Mouse (Mus musculus): ENCODE measurements around the gene Ddx1. TPM values are rescaled to one million over a fixed set of nuclear protein-coding genes. Genes with fewer than 3 reads are reported as not detected.

Gene Ddx1
- total and polyA plus RNA-seq, 3 experiments = 75.8 to 242 (median 117) TPM

DNA sequence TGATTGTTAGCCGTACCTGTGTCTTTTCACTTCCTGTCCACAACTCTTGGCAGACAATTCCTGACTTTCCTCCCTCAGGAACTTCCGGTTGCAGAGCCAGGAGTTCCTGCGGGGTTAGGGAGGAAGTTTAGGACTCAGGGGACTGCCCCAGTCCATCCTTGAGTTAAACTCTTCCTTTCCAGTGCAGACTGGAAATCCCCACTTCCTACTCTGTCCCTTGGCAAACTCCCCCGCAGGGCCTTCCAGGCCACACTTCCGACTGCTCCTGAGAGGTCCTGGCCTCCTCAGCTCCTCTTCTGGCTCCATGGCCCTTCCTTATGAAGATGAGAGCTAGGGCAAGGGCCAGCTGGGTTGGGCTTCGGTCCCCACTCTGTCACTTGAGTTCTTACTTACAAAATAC lies 71.4 kb downstream of the Ddx1 start:
- Histone ChIP-seq H3K36me3 (replicated peaks in 1 of 2; ENCODE audit: control insufficient read depth in 1 of 2, insufficient read depth in 1 of 2, low read length in 1 of 2) (no peaks in the 10 kb centered on the region), H3K9ac (ENCODE audit: insufficient read depth, low read depth) (no peak overlapping the region), H3K79me2 (replicated peaks; ENCODE audit: control insufficient read depth, extremely low read depth, insufficient read depth, poor library complexity, severe bottlenecking) (no peaks in the 10 kb centered on the region), H3K27ac (ENCODE audit: insufficient read depth, low read depth) (no peak overlapping the region), H3K4me1 (ENCODE audit: control insufficient read depth in 1 of 2, insufficient read depth in 2 of 2) (peaks cover 0 to 5% of the 10 kb centered on the region in 2 experiments; a peak in 2 of 4 replicates), H3K27me3 (replicated peaks) (no peaks in the 10 kb centered on the region), H3K4me2 (ENCODE audit: insufficient read depth, low read depth, poor library complexity, severe bottlenecking) (no peak overlapping the region), H3K9me3 (replicated peaks; ENCODE audit: low read length) (no peaks in the 10 kb centered on the region), H3K4me3 (replicated peaks in 1 of 3; ENCODE audit: low read depth in 2 of 3, low read length in 2 of 3, poor library complexity in 1 of 3) (no peak overlapping the region)
- in situ Hi-C loops (cut with MboI; ENCODE audit: low pct_ligation_motif_present, low pct_unique_long_range_greater_than_20kb, low sequenced_read_pairs) (no loop called here), dilution Hi-C loops (cut with MboI; ENCODE audit: extremely low pct_ligation_motif_present, extremely low pct_unique_long_range_greater_than_20kb, low sequenced_read_pairs) (no loop called here)
- TF ChIP-seq USF1 (IDR thresholded peaks at IDR 0.05; ENCODE audit: low read depth, low read length) (no peak), KAT2A (IDR thresholded peaks at IDR 0.05; ENCODE audit: insufficient replicate concordance, low read length) (no peak), TBP (conservative IDR thresholded peaks at IDR 0.05; ENCODE audit: low read depth, low read length) (no peak), CHD1 (IDR thresholded peaks at IDR 0.05; ENCODE audit: low read depth, low read length) (no peak), ELF1 (IDR thresholded peaks at IDR 0.05; ENCODE audit: low read depth, low read length) (no peak), TCF12 (IDR thresholded peaks at IDR 0.05; ENCODE audit: low read depth, low read length) (no peak), ETS1 (conservative IDR thresholded peaks at IDR 0.05; ENCODE audit: low read depth, low read length) (no peak), IRF4 (IDR thresholded peaks at IDR 0.05; ENCODE audit: low read depth, low read length) (no peak), BHLHE40 (IDR thresholded peaks at IDR 0.05; ENCODE audit: low read depth, low read length) (no peak), NRF1 (IDR thresholded peaks at IDR 0.05; ENCODE audit: low read depth, low read length) (no peak), SMC3 (IDR thresholded peaks at IDR 0.05; ENCODE audit: low read depth, low read length) (no peak), HCFC1 (IDR thresholded peaks at IDR 0.05; ENCODE audit: low read depth, low read length) (no peak), JUN (IDR thresholded peaks at IDR 0.05; ENCODE audit: insufficient read depth, low read depth, low read length) (no peak), CTCF (conservative IDR thresholded peaks at IDR 0.05 in 1 of 2, IDR thresholded peaks at IDR 0.05 in 1 of 2; ENCODE audit: low read depth in 2 of 2, low read length in 2 of 2) (no peak), PAX5 (IDR thresholded peaks at IDR 0.05; ENCODE audit: low read length) (no peak), MAFK (IDR thresholded peaks at IDR 0.05; ENCODE audit: insufficient replicate concordance, low read length) (no peak), MXI1 (IDR thresholded peaks at IDR 0.05; ENCODE audit: low read depth, low read length) (no peak), GABPA (IDR thresholded peaks at IDR 0.05; ENCODE audit: insufficient replicate concordance, low read depth, low read length) (no peak), SIN3A (IDR thresholded peaks at IDR 0.05; ENCODE audit: low read length) (no peak), CHD2 (IDR thresholded peaks at IDR 0.05; ENCODE audit: low read length) (no peak)
- no peak for DNase-seq (ENCODE audit: extremely low read depth)

DNA sequence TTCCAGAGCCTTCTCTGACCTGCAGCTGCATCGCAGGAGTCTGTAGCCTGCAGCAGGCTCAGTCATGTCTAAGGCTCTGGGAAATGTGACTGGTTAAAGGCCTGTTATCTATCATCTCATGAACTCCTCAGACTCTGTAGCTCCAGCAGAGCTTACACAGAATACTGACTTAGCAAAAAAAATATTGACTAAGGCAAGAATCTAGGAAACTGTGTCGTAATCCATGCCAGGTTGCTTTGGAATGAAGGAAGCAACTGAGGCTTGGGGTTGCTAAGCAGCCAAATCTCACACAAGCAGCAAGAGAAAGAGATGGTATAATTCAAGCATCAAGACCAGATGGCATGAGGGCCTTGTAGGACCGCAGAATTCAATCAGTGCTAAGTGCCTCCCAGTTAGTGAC lies 72.1 kb downstream of the Ddx1 start:
- no peaks in the 10 kb centered on the region for H3K79me2 ChIP-seq (replicated peaks; ENCODE audit: control insufficient read depth, extremely low read depth, insufficient read depth, poor library complexity, severe bottlenecking)
- no peak overlapping the region for H3K4me2 ChIP-seq (ENCODE audit: insufficient read depth, low read depth, poor library complexity, severe bottlenecking)
- no peak overlapping the region for H3K4me3 ChIP-seq (replicated peaks in 1 of 3; ENCODE audit: low read depth in 2 of 3, low read length in 2 of 3, poor library complexity in 1 of 3)
- no peak overlapping the region for H3K9ac ChIP-seq (ENCODE audit: insufficient read depth, low read depth)
- H3K27ac ChIP-seq (ENCODE audit: insufficient read depth, low read depth) = no peak overlapping the region
- DNase-seq (ENCODE audit: extremely low read depth) = no peak
- TF ChIP-seq ZNF384 (IDR thresholded peaks at IDR 0.05; ENCODE audit: low read depth, low read length) (no peak), POLR2AphosphoS2 (IDR thresholded peaks at IDR 0.05; ENCODE audit: low read depth, low read length) (no peak), MAZ (IDR thresholded peaks at IDR 0.05; ENCODE audit: low read depth, low read length) (no peak), USF1 (IDR thresholded peaks at IDR 0.05; ENCODE audit: low read depth, low read length) (no peak), POLR2A (IDR thresholded peaks at IDR 0.05; ENCODE audit: low read depth, low read length) (no peak), CHD2 (IDR thresholded peaks at IDR 0.05; ENCODE audit: low read length) (no peak), BHLHE40 (IDR thresholded peaks at IDR 0.05; ENCODE audit: low read depth, low read length) (no peak), MYC (IDR thresholded peaks at IDR 0.05; ENCODE audit: low read depth, low read length) (no peak), MXI1 (IDR thresholded peaks at IDR 0.05; ENCODE audit: low read depth, low read length) (no peak), ELF1 (IDR thresholded peaks at IDR 0.05; ENCODE audit: low read depth, low read length) (no peak), CHD1 (IDR thresholded peaks at IDR 0.05; ENCODE audit: low read depth, low read length) (no peak)
- dilution Hi-C loops (cut with MboI; ENCODE audit: extremely low pct_ligation_motif_present, extremely low pct_unique_long_range_greater_than_20kb, low sequenced_read_pairs) (no loop called here), in situ Hi-C loops (cut with MboI; ENCODE audit: low pct_ligation_motif_present, low pct_unique_long_range_greater_than_20kb, low sequenced_read_pairs) (no loop called here)
- H3K27me3 ChIP-seq (replicated peaks) = no peaks in the 10 kb centered on the region
- H3K36me3 ChIP-seq (replicated peaks in 1 of 2; ENCODE audit: control insufficient read depth in 1 of 2, insufficient read depth in 1 of 2, low read length in 1 of 2) = no peaks in the 10 kb centered on the region
- peaks cover 0 to 5% of the 10 kb centered on the region in 2 experiments; a peak in 2 of 4 replicates for H3K4me1 ChIP-seq (ENCODE audit: control insufficient read depth in 1 of 2, insufficient read depth in 2 of 2)
- no peaks in the 10 kb centered on the region for H3K9me3 ChIP-seq (replicated peaks; ENCODE audit: low read length)

Data from CH12.LX (cell line).